Mouse (Mus musculus) kidney, embryonic 14.5 days (tissue): ENCODE measurements at regions not wholly inside any gene's neighbourhood (a gene's known extent, or its start where the extent isn't known, plus 50 kb on each side); places are given as distances from the start of the nearest gene placed in this dataset.

Experiments
- ATAC-seq: fragments of 200-750 bp; cut with Nextera tagmentation; 2 replicates; pipeline ENCODE4 v1.8.0; 2017; ENCODE audit warnings: moderate number of reproducible peaks, mild to moderate bottlenecking, moderate TSS enrichment, moderate library complexity; ENCODE audit not compliant: low FRiP score, low TSS enrichment
- H3K27ac ChIP-seq: fragments of 300-500 bp; sonication (generic); 2 replicates; pipeline ENCODE4 v1.5.1; 2014; ENCODE audit warnings: low read depth, mild to moderate bottlenecking, low read length, moderate library complexity, mixed read lengths
- H3K27me3 ChIP-seq: fragments of 300-500 bp; sonication (generic); 2 replicates; pipeline ENCODE4 v1.6.1; 2014; ENCODE audit warnings: mild to moderate bottlenecking, low read length; ENCODE audit not compliant: control insufficient read depth, insufficient read depth
- H3K36me3 ChIP-seq: fragments of 300-500 bp; sonication (generic); 2 replicates; pipeline ENCODE4 v1.6.1; 2014; ENCODE audit warnings: low read length, mixed read lengths; ENCODE audit not compliant: control insufficient read depth, insufficient read depth
- H3K4me1 ChIP-seq: fragments of 300-500 bp; sonication (generic); 2 replicates; pipeline ENCODE4 v1.6.1; 2014; ENCODE audit warnings: low read length, mixed read lengths; ENCODE audit not compliant: control insufficient read depth, insufficient read depth
- H3K4me2 ChIP-seq: fragments of 300-500 bp; sonication (generic); replicated peaks from 2 replicates; pipeline ENCODE4 v1.6.1; 2014; ENCODE audit warnings: low read depth, mild to moderate bottlenecking, low read length
- H3K4me3 ChIP-seq: fragments of 300-500 bp; sonication (generic); 2 replicates; pipeline ENCODE4 v1.5.1; 2014; ENCODE audit warnings: mild to moderate bottlenecking, low read length
- H3K9ac ChIP-seq: fragments of 300-500 bp; sonication (generic); 2 replicates; pipeline ENCODE4 v1.6.1; 2014; ENCODE audit warnings: low read depth, mild to moderate bottlenecking, low read length, moderate library complexity
- H3K9me3 ChIP-seq: fragments of 300-500 bp; sonication (generic); 2 replicates; pipeline ENCODE4 v1.6.1; 2016; ENCODE audit warnings: low read length; ENCODE audit not compliant: control insufficient read depth
- WGBS: fragments of 180-500 bp; shearing (Covaris S2); extraction: QIAGEN DNeasy Blood & Tissue Kit; methylation state at CpG from one replicate; pipeline ENCODE4 v1.1.7; 2014; 5-methylcytosine and 5-hydroxymethylcytosine counted together

DNA sequence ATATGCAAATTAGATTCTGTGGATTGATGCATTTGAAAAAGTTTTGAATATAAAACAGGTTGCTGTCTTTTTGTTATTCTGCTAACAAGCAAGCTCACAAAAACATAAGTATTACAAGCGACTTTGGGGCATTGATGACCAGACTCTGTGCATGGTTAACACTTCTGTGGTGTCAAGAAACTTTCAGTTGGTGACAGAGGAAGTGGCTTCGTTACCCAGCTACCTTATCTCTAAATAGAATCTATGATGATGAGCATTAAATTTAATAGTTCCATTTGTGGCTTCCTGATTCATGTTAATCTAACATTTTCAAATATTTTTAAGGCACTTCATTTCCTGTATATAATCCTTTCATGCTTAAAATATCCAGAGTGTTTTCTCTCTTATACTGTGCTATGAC, 100.8 kb downstream of the Tm2d1 start:
- H3K9ac ChIP-seq, result no peak overlapping the region
- H3K4me1 ChIP-seq, result no peaks in the 10 kb centered on the region
- H3K4me3 ChIP-seq, result no peak overlapping the region
- no peaks in the 10 kb centered on the region for H3K9me3 ChIP-seq
- no peaks in the 10 kb centered on the region for H3K27me3 ChIP-seq
- no peak overlapping the region for H3K27ac ChIP-seq
- H3K4me2 ChIP-seq, result no peak overlapping the region
- H3K36me3 ChIP-seq, result no peaks in the 10 kb centered on the region
- 69% methylated on average over 2 of the region's 2 CpGs for WGBS
- no peak for ATAC-seq

GRCm38 (mm10) chr4:98258336-98258735, 124.8 kb downstream of the Tm2d1 start:
- H3K27me3 ChIP-seq, result no peaks in the 10 kb centered on the region
- 83% methylated on average over 7 of the region's 7 CpGs for WGBS
- ATAC-seq, result no peak

DNA sequence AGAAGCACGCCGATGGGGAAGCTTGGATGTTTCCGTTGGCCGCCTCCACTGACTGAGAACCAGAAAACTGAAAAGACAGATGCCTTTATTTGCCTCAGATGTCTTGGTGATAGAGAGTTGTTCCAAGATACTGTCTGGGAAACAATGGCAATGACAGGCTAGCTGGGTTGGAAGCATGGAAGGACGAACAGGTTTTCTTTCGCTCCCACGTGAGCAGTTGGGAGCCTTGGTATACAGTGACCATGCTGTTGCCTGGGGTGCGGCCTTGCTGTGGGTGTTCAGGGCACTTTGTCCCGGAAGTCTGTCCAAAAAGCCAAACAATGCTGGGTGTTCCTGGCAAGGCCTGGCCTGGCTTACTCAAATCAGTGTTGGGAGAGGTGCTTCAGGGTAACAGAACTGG, 125.4 kb downstream of the Tm2d1 start:
- H3K9ac ChIP-seq, result no peak overlapping the region
- H3K4me1 ChIP-seq, result no peaks in the 10 kb centered on the region
- no peak overlapping the region for H3K4me2 ChIP-seq
- H3K36me3 ChIP-seq, result no peaks in the 10 kb centered on the region
- 94% methylated on average over 9 of the region's 9 CpGs for WGBS
- no peak overlapping the region for H3K4me3 ChIP-seq
- ATAC-seq, result no peak
- H3K9me3 ChIP-seq, result no peaks in the 10 kb centered on the region
- no peaks in the 10 kb centered on the region for H3K27me3 ChIP-seq
- H3K27ac ChIP-seq, result no peak overlapping the region

More at GRCm38 (mm10) chr4:98258336-98258735, 124.8 kb downstream of the Tm2d1 start:
- no peaks in the 10 kb centered on the region for H3K36me3 ChIP-seq
- no peak overlapping the region for H3K9ac ChIP-seq
- no peaks in the 10 kb centered on the region for H3K9me3 ChIP-seq
- H3K27ac ChIP-seq, result no peak overlapping the region
- no peaks in the 10 kb centered on the region for H3K4me1 ChIP-seq
- no peak overlapping the region for H3K4me2 ChIP-seq
- H3K4me3 ChIP-seq, result no peak overlapping the region

DNA sequence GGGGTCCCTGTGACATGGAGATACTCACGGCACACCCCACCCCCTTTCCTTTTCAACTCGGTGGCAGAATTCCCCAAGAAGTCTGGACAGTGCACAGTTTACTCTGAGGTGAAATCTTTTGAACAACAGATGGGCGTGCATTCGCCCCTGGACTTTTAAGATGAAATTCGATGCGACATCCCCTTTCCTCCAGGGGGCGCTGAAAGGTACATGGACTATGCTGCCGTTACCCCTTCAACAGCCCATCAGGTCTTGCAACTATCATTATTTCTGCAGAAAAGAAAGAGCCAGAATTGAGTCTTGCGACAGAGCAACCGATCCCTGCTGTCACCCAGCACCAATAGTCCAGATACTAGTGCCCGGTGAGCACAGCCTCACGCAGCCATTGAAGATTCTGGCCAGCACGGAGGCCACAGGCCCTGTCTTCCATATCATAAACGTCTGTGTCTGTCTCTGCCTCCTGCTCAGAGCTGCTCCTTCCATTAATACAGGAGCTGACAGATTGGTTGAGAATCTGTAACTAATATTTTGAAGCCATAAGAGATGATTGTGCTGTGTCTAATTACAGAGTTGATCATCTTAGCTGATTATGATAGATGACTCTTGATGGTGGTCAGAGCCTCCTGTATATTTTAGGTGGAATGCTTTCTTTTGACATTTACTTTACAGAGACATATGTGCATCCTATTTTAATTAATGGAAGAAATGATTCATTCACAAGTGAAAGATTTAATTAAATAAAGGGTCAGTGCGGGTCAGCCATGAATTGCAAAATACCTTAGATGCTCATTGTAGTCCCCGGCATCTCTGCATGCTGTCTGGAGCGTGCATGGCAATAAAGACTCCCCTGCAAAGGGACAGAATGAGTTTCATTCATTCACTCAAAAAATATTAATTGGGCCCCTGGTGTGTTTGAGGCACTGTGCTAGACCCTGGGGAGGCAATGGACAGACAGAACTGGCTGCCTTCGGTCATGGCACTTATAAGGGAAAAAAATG, 128.0 kb downstream of the Tm2d1 start:
- Histone ChIP-seq H3K4me2 (no peak overlapping the region), H3K4me3 (no peak overlapping the region), H3K4me1 (no peaks in the 10 kb centered on the region), H3K27me3 (no peaks in the 10 kb centered on the region), H3K9ac (no peak overlapping the region), H3K9me3 (no peaks in the 10 kb centered on the region; the same call in 1 of the 2 replicates), H3K27ac (no peak overlapping the region), H3K36me3 (no peaks in the 10 kb centered on the region)
- 71% methylated on average over 18 of the region's 18 CpGs for WGBS
- no peak for ATAC-seq

DNA sequence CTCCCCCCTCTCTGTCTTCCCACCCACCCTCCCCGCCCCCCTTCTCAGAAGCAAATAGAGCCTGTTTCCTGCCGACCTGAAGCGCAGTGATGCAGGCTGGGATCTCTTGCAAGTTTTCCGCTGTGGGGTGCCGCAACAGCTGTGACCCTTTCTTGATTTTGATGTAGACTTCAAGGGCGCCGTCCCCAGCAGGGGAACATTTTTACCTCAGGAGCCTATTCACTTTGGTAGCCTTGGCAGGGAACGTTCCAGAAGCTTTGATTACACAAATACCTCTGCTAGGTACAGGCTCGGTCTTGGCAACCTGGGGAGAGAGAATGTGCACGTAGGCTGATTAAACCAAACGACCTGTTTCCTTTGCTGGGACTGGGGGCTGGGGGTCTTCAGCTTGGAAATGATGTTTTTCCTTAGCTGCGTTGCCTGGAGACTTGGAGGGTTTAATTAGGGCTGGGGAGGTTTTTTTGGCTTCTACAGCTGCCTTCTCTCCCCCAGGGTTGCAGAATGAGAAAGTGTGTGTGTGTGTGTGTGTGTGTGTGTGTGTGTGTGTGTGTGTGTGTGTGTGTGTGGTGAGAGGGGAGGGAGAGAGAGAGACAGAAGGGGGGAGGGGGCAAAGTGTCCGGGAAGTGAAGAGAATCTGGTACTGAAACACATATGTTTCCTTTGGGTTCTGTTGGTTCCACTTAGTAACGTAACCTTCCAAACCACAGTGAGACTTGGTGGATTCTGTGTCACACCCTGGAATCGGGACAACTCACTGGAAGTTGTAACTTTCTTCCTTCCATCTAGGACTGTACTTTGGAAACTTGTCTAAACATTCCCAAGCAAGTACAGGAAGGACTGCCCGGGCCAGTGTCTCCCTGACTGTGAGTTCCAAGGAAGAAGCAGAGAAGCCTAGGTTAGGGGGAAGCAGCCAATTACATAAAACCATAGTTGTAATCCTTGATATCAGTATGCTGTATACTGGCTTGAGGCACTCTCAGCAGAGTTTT, 138.9 kb downstream of the Tm2d1 start:
- Histone ChIP-seq H3K9me3 (no peaks in the 10 kb centered on the region), H3K9ac (no peak overlapping the region), H3K27me3 (no peaks in the 10 kb centered on the region), H3K27ac (no peak overlapping the region; the same call in 1 of the 2 replicates), H3K4me3 (no peak overlapping the region; the same call in 1 of the 2 replicates), H3K4me2 (peak overlapping the region; percentile 38; the same call in 1 of the 2 replicates), H3K4me1 (no peaks in the 10 kb centered on the region), H3K36me3 (no peaks in the 10 kb centered on the region)
- peak; percentile 60 for ATAC-seq
- 11% methylated on average over 15 of the region's 16 CpGs for WGBS

GRCm38 (mm10) chr4:98243502-98243901, 139.6 kb downstream of the Tm2d1 start:
- H3K4me1 ChIP-seq, result no peaks in the 10 kb centered on the region
- no peaks in the 10 kb centered on the region for H3K27me3 ChIP-seq
- H3K9ac ChIP-seq, result no peak overlapping the region
- H3K4me3 ChIP-seq, result no peak overlapping the region
- H3K27ac ChIP-seq, result no peak overlapping the region
- H3K9me3 ChIP-seq, result no peaks in the 10 kb centered on the region
- 4% methylated on average over 6 of the region's 6 CpGs for WGBS
- H3K36me3 ChIP-seq, result no peaks in the 10 kb centered on the region
- peak; percentile 90 for ATAC-seq
- H3K4me2 ChIP-seq, result no peak overlapping the region

- Histone ChIP-seq H3K27me3 (no peaks in the 10 kb centered on the region), H3K36me3 (no peaks in the 10 kb centered on the region), H3K4me3 (no peak overlapping the region)
Measured at GRCm38 (mm10) chr4:98241921-98242320, 141.2 kb downstream of the Tm2d1 start.

DNA sequence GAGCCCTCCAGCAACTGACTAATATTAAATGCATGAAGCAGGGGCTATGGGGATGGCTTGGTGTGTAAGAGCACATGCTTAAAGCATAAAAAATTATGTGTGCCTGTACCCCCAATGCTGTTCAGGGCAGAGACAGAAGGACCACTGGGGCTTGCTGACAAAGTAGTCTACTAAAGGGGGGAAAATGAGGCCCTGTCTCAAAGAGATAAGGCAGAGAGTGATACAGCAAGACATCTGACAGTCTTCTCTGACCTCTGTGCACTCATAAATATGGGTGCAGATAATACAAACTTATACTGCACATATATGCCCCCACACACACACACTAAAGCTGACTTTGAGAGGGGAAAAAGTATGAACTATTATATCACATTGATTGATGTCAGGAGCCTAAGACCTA, 142.8 kb downstream of the Tm2d1 start:
- Histone ChIP-seq H3K27me3 (no peaks in the 10 kb centered on the region), H3K9me3 (no peaks in the 10 kb centered on the region), H3K36me3 (no peaks in the 10 kb centered on the region), H3K4me2 (no peak overlapping the region), H3K4me3 (no peak overlapping the region), H3K27ac (no peak overlapping the region), H3K4me1 (no peaks in the 10 kb centered on the region), H3K9ac (no peak overlapping the region)
- no peak for ATAC-seq

More at GRCm38 (mm10) chr4:98241921-98242320, 141.2 kb downstream of the Tm2d1 start:
- Histone ChIP-seq H3K4me1 (no peaks in the 10 kb centered on the region), H3K9me3 (no peaks in the 10 kb centered on the region), H3K4me2 (no peak overlapping the region), H3K9ac (no peak overlapping the region), H3K27ac (no peak overlapping the region)
- WGBS, result 85% methylated on average over 2 of the region's 2 CpGs
- no peak for ATAC-seq
